Mouse (Mus musculus) liver, embryonic 13.5 days (tissue): Measurements from ENCODE around the gene Cfap73. TPM values are rescaled to one million over a fixed set of nuclear protein-coding genes. Genes with fewer than 3 reads are reported as not detected.
A peak's percentile ranks its signal among the peaks of the same experiment; 100 is the strongest.

Experiments used
- ATAC-seq: fragments of 200-750 bp; cut with Nextera tagmentation; 2 replicates; pipeline ENCODE4 v1.8.0; 2017; ENCODE audit warnings: low read depth, mild to moderate bottlenecking, moderate number of reproducible peaks, moderate library complexity
- DNase-seq: peaks from one replicate; pipeline ENCODE4 v3.0.0; 2022
- H3K27ac ChIP-seq: fragments of 300-500 bp; sonication (generic); 2 replicates; pipeline ENCODE4 v1.5.1; 2015; ENCODE audit warnings: moderate library complexity, mild to moderate bottlenecking, inconsistent platforms
- H3K27me3 ChIP-seq: fragments of 300-500 bp; sonication (generic); 2 replicates; pipeline ENCODE4 v1.6.1; 2015; ENCODE audit warnings: mild to moderate bottlenecking, inconsistent platforms
- H3K36me3 ChIP-seq: fragments of 300-500 bp; sonication (generic); 2 replicates; pipeline ENCODE4 v1.6.1; 2015; ENCODE audit warnings: mild to moderate bottlenecking, inconsistent platforms
- H3K4me1 ChIP-seq: fragments of 300-500 bp; sonication (generic); replicated peaks from 2 replicates; pipeline ENCODE4 v1.6.1; 2015; ENCODE audit warnings: inconsistent platforms
- H3K4me2 ChIP-seq: fragments of 300-500 bp; sonication (generic); 2 replicates; pipeline ENCODE4 v1.6.1; 2015; ENCODE audit warnings: inconsistent platforms, mild to moderate bottlenecking, moderate library complexity
- H3K4me3 ChIP-seq: fragments of 300-500 bp; sonication (generic); replicated peaks from 2 replicates; pipeline ENCODE4 v1.5.1; 2015; ENCODE audit warnings: mild to moderate bottlenecking, inconsistent platforms
- H3K9ac ChIP-seq: fragments of 300-500 bp; sonication (generic); 2 replicates; pipeline ENCODE4 v1.6.1; 2015; ENCODE audit warnings: mild to moderate bottlenecking, inconsistent platforms
- H3K9me3 ChIP-seq: fragments of 300-500 bp; sonication (generic); replicated peaks from 2 replicates; pipeline ENCODE4 v1.6.1; 2016; ENCODE audit warnings: inconsistent platforms
- WGBS: fragments of 180-500 bp; shearing (Covaris S2); methylation state at CpG from one replicate; pipeline ENCODE4 v1.1.7; 2015; ENCODE audit not compliant: insufficient replicate concordance; 5-methylcytosine and 5-hydroxymethylcytosine counted together
- polyA plus RNA-seq: library from polyadenylated mRNA; unstranded; fragments of >200 nt; fragmentation: Nextera tagmentation; extraction: Ambion mirVana; gene quantifications from 2 replicates; pipeline ENCODE4 v1.2.1, GENCODE M21; 2015

Cfap73 gene
- polyA plus RNA-seq, 1 experiment from 2014 or later = not detected

GRCm38 (mm10) chr5:120610906-120611305 is 23.1 kb downstream of the Cfap73 start:
- no peak overlapping the region for H3K27ac ChIP-seq
- ATAC-seq (no peak), DNase-seq (no peak)
- peak overlapping the region; percentile 75 for H3K4me3 ChIP-seq
- peaks cover 3% of the 10 kb centered on the region for H3K9me3 ChIP-seq
- peaks cover 18% of the 10 kb centered on the region for H3K36me3 ChIP-seq
- no peaks in the 10 kb centered on the region for H3K27me3 ChIP-seq
- H3K4me2 ChIP-seq = peak overlapping the region; percentile 83
- peak overlapping the region; percentile 75; the same call in 1 of the 2 replicates for H3K9ac ChIP-seq
- peaks cover 37% of the 10 kb centered on the region for H3K4me1 ChIP-seq
- 96% methylated on average over 5 of the region's 5 CpGs for WGBS

GRCm38 (mm10) chr5:120609246-120609775 is 24.7 kb downstream of the Cfap73 start:
- Histone ChIP-seq H3K4me1 (peaks cover 42% of the 10 kb centered on the region), H3K4me3 (no peak overlapping the region), H3K4me2 (no peak overlapping the region), H3K27me3 (no peaks in the 10 kb centered on the region), H3K9ac (no peak overlapping the region), H3K9me3 (no peaks in the 10 kb centered on the region), H3K27ac (no peak overlapping the region), H3K36me3 (peaks cover 7% of the 10 kb centered on the region; the same call in 1 of the 2 replicates)
- DNase-seq = no peak
- WGBS = 82% methylated on average over 16 of the region's 16 CpGs
- no peak for ATAC-seq

GRCm38 (mm10) chr5:120607335-120607734 is 26.7 kb downstream of the Cfap73 start:
- WGBS = 81% methylated on average over 3 of the region's 3 CpGs
- peaks cover 34% of the 10 kb centered on the region for H3K4me1 ChIP-seq
- ATAC-seq = no peak
- H3K27ac ChIP-seq = no peak overlapping the region
- no peak for DNase-seq
- no peak overlapping the region for H3K9ac ChIP-seq
- H3K27me3 ChIP-seq = no peaks in the 10 kb centered on the region
- H3K4me3 ChIP-seq = no peak overlapping the region
- H3K9me3 ChIP-seq = no peaks in the 10 kb centered on the region
- peaks cover 7% of the 10 kb centered on the region; the same call in 1 of the 2 replicates for H3K36me3 ChIP-seq
- no peak overlapping the region for H3K4me2 ChIP-seq

GRCm38 (mm10) chr5:120606590-120607200 is 27.3 kb downstream of the Cfap73 start:
- 62% methylated on average over 25 of the region's 25 CpGs for WGBS
- ATAC-seq = no peak
- DNase-seq = no peak
- Histone ChIP-seq H3K27me3 (no peaks in the 10 kb centered on the region), H3K9me3 (no peaks in the 10 kb centered on the region), H3K36me3 (peaks cover 7% of the 10 kb centered on the region; the same call in 1 of the 2 replicates), H3K9ac (no peak overlapping the region), H3K27ac (no peak overlapping the region), H3K4me3 (no peak overlapping the region), H3K4me2 (no peak overlapping the region), H3K4me1 (peaks cover 32% of the 10 kb centered on the region)

GRCm38 (mm10) chr5:120605688-120606087 is 28.3 kb downstream of the Cfap73 start:
- H3K36me3 ChIP-seq = peaks cover 7% of the 10 kb centered on the region; the same call in 1 of the 2 replicates
- peak overlapping the region; percentile 37; the same call in 1 of the 2 replicates for H3K4me3 ChIP-seq
- peak; percentile 57 for ATAC-seq
- 2% methylated on average over 8 of the region's 8 CpGs for WGBS
- H3K27ac ChIP-seq = no peak overlapping the region; the same call in 1 of the 2 replicates
- H3K9me3 ChIP-seq = no peaks in the 10 kb centered on the region
- no peaks in the 10 kb centered on the region for H3K27me3 ChIP-seq
- DNase-seq = peak; percentile 80
- H3K4me2 ChIP-seq = peak overlapping the region; percentile 66
- peak overlapping the region; percentile 64; the same call in 1 of the 2 replicates for H3K9ac ChIP-seq
- H3K4me1 ChIP-seq = peaks cover 32% of the 10 kb centered on the region

GRCm38 (mm10) chr5:120605241-120605661 is 28.8 kb downstream of the Cfap73 start:
- peak overlapping the region; percentile 27; the same call in 1 of the 2 replicates for H3K27ac ChIP-seq
- ATAC-seq (peak; percentile 30; the same call in 1 of the 2 replicates), DNase-seq (no peak)
- H3K9ac ChIP-seq = peak overlapping the region; percentile 64
- peaks cover 7% of the 10 kb centered on the region; the same call in 1 of the 2 replicates for H3K36me3 ChIP-seq
- H3K4me3 ChIP-seq = peak overlapping the region; percentile 37
- H3K4me2 ChIP-seq = peak overlapping the region; percentile 66
- no peaks in the 10 kb centered on the region for H3K9me3 ChIP-seq
- H3K4me1 ChIP-seq = peaks cover 37% of the 10 kb centered on the region
- WGBS = 8% methylated on average over 10 of the region's 10 CpGs
- H3K27me3 ChIP-seq = no peaks in the 10 kb centered on the region

GRCm38 (mm10) chr5:120604839-120605238 is 29.2 kb downstream of the Cfap73 start:
- no peaks in the 10 kb centered on the region for H3K27me3 ChIP-seq
- H3K9ac ChIP-seq = peak overlapping the region; percentile 64
- DNase-seq = peak; percentile 73
- peak overlapping the region; percentile 66 for H3K4me2 ChIP-seq
- H3K4me3 ChIP-seq = peak overlapping the region; percentile 37
- 0 out of 2 replicates have a peak, but pooled peaks have one; percentile 37 for ATAC-seq
- peak overlapping the region; percentile 27; the same call in 1 of the 2 replicates for H3K27ac ChIP-seq
- WGBS = 0% methylated on average over 6 of the region's 6 CpGs
- H3K4me1 ChIP-seq = peaks cover 41% of the 10 kb centered on the region
- H3K36me3 ChIP-seq = peaks cover 7% of the 10 kb centered on the region; the same call in 1 of the 2 replicates
- H3K9me3 ChIP-seq = no peaks in the 10 kb centered on the region

GRCm38 (mm10) chr5:120603515-120603914 is 30.5 kb downstream of the Cfap73 start:
- peak overlapping the region; percentile 33; the same call in 1 of the 2 replicates for H3K9ac ChIP-seq
- peaks cover 54% of the 10 kb centered on the region for H3K4me1 ChIP-seq

GRCm38 (mm10) chr5:120602210-120602609 is 31.8 kb downstream of the Cfap73 start:
- Histone ChIP-seq H3K4me1 (peaks cover 62% of the 10 kb centered on the region), H3K4me3 (no peak overlapping the region), H3K36me3 (no peaks in the 10 kb centered on the region), H3K4me2 (no peak overlapping the region), H3K9me3 (no peaks in the 10 kb centered on the region), H3K27ac (no peak overlapping the region), H3K9ac (no peak overlapping the region), H3K27me3 (no peaks in the 10 kb centered on the region)
- 87% methylated on average over 12 of the region's 12 CpGs for WGBS
- no peak for ATAC-seq
- DNase-seq = no peak

More at GRCm38 (mm10) chr5:120603515-120603914, 30.5 kb downstream of the Cfap73 start:
- Histone ChIP-seq H3K4me2 (no peak overlapping the region), H3K27ac (no peak overlapping the region), H3K9me3 (no peaks in the 10 kb centered on the region), H3K36me3 (peaks cover 4% of the 10 kb centered on the region; the same call in 1 of the 2 replicates), H3K4me3 (no peak overlapping the region), H3K27me3 (no peaks in the 10 kb centered on the region)
- no peak for ATAC-seq
- whole genome bisulfite sequencing = 82% methylated on average over 7 of the region's 7 CpGs
- DNase-seq = no peak

- DNase-seq (peak; percentile 53), ATAC-seq (no peak)
- WGBS = 53% methylated on average over 11 of the region's 11 CpGs
- peak overlapping the region; percentile 92 for H3K27ac ChIP-seq
- peak overlapping the region; percentile 55 for H3K4me2 ChIP-seq
- no peaks in the 10 kb centered on the region for H3K36me3 ChIP-seq
- no peaks in the 10 kb centered on the region for H3K9me3 ChIP-seq
- H3K4me3 ChIP-seq = no peak overlapping the region
- H3K4me1 ChIP-seq = peaks cover 54% of the 10 kb centered on the region
- peak overlapping the region; percentile 63 for H3K9ac ChIP-seq
- H3K27me3 ChIP-seq = no peaks in the 10 kb centered on the region
These were observed 32.9 kb downstream of the Cfap73 start for GRCm38 (mm10) chr5:120600946-120601668.

- H3K9me3 ChIP-seq = no peaks in the 10 kb centered on the region
- no peaks in the 10 kb centered on the region for H3K27me3 ChIP-seq
- 26% methylated on average over 6 of the region's 6 CpGs for WGBS
- no peaks in the 10 kb centered on the region for H3K36me3 ChIP-seq
- H3K4me2 ChIP-seq = peak overlapping the region; percentile 55
- peak overlapping the region; percentile 9; the same call in 1 of the 2 replicates for H3K4me3 ChIP-seq
- H3K27ac ChIP-seq = peak overlapping the region; percentile 92
- DNase-seq (peak; percentile 70), ATAC-seq (peak; percentile 98)
- peak overlapping the region; percentile 63 for H3K9ac ChIP-seq
- peaks cover 43% of the 10 kb centered on the region for H3K4me1 ChIP-seq
These were observed 34.4 kb downstream of the Cfap73 start for GRCm38 (mm10) chr5:120599625-120600024.
